Mouse (Mus musculus) lung, postnatal 14 days (tissue): ENCODE measurements at regions not wholly inside any gene's neighbourhood (a gene's known extent, or its start where the extent isn't known, plus 50 kb on each side); places are given as distances from the start of the nearest gene placed in this dataset.
A peak's percentile ranks its signal among the peaks of the same experiment; 100 is the strongest.

Experiments
- DNase-seq: peaks from one replicate; pipeline ENCODE4 v3.0.0; 2021

DNA sequence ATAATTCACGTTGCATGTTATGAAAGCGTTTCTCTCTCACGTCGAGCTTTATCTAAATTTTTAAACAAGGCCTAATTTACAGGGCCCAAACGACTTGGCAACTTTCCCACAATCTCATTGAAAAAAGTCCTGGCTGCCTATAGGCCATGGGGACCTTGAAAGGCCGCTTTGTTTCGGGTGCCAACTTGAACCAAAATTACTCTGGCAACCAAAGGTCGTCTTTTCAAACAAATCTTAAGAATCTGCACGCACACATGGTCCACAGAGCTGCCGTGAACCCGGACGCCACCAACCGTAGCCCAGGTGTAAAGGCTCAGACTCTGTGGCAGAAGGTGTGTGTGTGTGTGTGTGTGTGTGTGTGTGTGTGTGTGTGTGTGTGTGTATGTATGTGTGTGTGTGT is 210.5 kb upstream of the Kazn start:
- DNase-seq: no peak

GRCm38 (mm10) chr4:142449198-142449702 is 210.0 kb upstream of the Kazn start:
- no peak for DNase-seq

GRCm38 (mm10) chr4:142447529-142447928 is 208.3 kb upstream of the Kazn start:
- peak; percentile 36 for DNase-seq

- no peak for DNase-seq
Observed at GRCm38 (mm10) chr4:142441045-142441444, 201.8 kb upstream of the Kazn start.

GRCm38 (mm10) chr4:142439450-142440183 is 200.4 kb upstream of the Kazn start:
- DNase-seq: no peak

- DNase-seq: no peak
Observed at GRCm38 (mm10) chr4:142424596-142424995, 185.4 kb upstream of the Kazn start.

- DNase-seq: no peak
Observed at GRCm38 (mm10) chr4:142420427-142420826, 181.2 kb upstream of the Kazn start.

DNA sequence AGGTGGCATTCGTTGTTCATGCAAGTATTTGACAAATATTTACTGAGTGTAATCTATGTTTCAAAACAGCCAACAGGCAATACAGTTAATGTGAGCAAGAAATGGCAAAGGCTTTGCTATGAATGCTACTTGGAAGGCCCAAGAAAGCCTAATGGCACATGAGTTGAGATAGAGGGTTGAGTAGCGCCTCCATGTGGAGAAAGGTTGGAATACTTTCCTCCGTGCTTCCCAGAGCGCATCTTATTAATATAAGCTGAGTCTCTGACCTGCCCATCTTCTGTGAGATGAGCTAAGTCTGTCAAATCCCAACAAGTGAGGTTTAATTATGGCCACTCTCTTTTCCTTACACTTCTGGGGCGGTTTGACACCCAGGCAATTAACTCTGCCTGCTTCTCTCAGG is 175.7 kb upstream of the Kazn start:
- no peak for DNase-seq

DNA sequence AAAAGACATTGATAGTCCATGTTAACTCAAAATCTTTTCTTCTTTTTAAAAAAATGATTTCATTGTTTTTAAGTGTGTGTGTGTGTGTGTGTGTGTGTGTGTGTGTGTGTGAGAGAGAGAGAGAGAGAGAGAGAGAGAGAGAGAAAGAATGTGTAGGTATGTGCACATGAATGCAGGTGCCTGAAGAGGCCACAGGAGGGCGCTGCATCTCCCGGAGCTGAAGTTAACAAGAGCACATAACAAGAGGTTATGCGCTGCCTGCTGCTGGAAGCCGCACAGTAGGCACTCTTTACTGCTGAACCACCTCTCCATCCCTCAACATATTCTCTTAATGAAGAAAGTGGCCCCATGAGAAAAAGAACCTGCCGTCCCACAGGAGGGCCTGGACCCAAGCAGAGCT is 172.6 kb upstream of the Kazn start:
- DNase-seq: no peak

- DNase-seq: peak; percentile 23
Observed at GRCm38 (mm10) chr4:142410596-142411573, 171.7 kb upstream of the Kazn start.

- DNase-seq: no peak
Observed at GRCm38 (mm10) chr4:142397858-142398257, 158.7 kb upstream of the Kazn start.

- DNase-seq: peak; percentile 35
Observed at GRCm38 (mm10) chr4:142392924-142393323, 153.7 kb upstream of the Kazn start.

DNA sequence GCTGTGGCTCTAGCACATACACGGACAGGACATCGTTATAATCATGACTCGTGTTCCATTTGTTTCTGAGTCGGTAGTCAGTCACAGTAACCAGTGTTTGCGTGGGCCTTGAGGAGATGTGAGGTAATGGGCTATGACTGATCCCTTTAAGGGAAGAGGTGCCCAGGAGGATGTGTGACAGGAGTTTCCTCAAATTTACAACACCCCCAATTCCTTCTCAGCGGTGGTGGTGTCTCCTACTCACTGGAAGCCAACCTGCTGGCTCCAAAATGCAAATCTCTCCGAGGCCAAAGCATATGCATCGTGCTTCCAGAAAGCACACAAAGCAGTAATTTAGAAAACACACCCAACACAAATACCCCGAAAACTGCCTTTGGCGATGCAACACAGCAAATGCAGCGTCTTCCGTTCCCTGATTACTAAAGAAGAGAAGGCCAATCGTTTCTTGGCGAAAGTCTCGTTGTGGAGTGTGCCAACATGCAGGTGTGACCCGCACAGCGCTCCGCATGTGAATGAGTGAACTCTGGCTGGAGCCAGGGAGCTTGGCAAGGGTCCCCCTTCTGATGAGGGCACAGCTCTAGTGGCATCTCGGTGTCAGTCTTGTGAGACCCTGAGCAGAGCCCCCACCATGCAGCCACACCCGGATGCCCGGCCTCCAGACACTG is 151.5 kb upstream of the Kazn start:
- DNase-seq: no peak

GRCm38 (mm10) chr4:142388476-142388875 is 149.3 kb upstream of the Kazn start:
- no peak for DNase-seq

- DNase-seq: no peak
Observed at GRCm38 (mm10) chr4:142381168-142381567, 142.0 kb upstream of the Kazn start.

- no peak for DNase-seq
Observed at GRCm38 (mm10) chr4:142378452-142378851, 139.3 kb upstream of the Kazn start.

DNA sequence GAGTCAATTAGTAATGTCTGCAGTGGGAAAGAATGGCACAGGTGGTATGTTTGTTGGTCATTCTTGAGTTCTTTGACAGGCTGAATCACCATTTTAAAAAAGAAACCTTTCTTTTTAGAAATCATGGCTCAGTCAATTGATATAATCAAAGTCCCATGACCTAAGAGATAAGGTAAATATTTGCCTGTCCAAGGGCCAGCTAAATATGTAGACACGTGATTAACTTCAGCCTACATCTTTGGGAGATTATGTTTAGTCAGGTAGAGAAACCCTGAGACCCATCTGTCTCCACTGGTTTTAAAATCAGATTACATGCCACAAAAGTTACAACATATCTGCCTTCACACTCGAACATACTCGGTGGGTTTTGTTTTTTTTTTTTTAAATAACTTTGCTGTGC is 128.6 kb upstream of the Kazn start:
- DNase-seq: no peak

DNA sequence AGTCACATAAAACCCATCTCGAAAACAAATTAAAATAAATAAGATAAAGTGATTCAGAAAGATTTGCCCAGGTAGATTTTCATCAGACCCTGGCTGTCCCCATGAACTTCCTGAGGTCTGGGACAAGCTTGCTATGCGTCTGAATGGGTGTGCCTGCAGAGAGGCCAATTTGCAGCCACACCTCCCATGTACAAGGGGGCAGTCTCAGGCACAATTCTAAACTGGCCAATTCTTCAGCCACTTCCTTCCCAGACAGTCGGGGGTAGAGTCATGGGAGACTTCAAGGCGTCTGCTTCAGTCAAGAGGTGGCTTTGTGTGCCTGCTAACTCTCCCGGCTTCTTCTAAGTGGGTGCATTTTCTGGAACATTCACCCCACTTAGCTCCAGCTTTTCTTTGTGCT is 122.9 kb upstream of the Kazn start:
- DNase-seq: no peak

- DNase-seq: no peak
Observed at GRCm38 (mm10) chr4:142358866-142359265, 119.7 kb upstream of the Kazn start.

DNA sequence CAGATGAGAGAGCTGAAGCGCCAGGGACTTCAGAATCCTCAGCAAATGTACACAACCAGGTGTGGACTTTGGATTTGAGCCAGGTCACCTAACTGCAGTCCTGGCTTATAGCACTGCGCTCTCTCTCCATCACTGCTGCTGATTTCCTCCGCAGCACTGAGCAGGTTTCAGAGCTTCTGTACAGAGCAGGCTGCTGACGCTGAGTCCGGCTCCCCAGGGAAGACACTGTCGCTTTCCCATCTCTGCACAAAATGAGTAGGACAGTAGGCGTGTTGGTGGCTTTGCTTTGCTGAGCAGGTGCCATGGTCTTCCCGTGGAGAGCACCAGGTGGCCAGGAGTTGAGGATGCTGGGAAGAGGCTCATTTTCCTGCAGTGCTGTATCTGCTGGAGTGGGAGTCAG is 116.2 kb upstream of the Kazn start:
- no peak for DNase-seq

- DNase-seq: no peak
Observed at GRCm38 (mm10) chr4:142353526-142353925, 114.3 kb upstream of the Kazn start.

DNA sequence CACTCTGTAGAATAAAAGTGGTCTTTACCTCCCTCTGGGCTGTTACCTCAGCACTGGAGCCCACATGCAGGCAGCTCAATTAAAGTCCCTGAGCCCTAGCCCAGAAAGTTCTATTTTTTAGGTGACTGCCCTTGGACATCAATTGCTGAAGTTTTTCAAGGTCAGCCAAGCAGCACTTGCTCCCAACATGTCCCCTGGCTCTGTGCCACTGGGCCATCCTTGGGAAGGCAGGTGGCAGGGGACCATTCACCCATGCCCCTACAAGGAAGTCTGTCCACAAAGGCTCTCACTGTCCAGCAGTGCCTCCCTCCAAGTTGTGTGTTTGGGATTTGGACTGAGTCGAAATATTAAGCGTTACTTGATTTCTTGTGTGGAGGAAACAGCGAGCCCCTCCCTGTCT is 112.6 kb upstream of the Kazn start:
- DNase-seq: no peak

- no peak for DNase-seq
Observed at GRCm38 (mm10) chr4:142350986-142351385, 111.8 kb upstream of the Kazn start.
